Mouse (Mus musculus) cerebellum, postnatal 10 days (tissue): ENCODE results near the gene Tmem132d.
"Not testable (repeated sequence)": the region's sequence is repeated elsewhere in the genome, so short reads cannot be mapped to it uniquely, and the experiment has no call there.

Source experiments
- DNase-seq, 2 experiments: peaks; one replicate each; pipeline ENCODE4 v3.0.0; 2021; ENCODE audit warnings: mixed read lengths in 2 of 2

The Tmem132d gene

GRCm38 (mm10) chr5:127756011-127756410 lies 676.9 kb downstream of the Tmem132d start:
- DNase-seq: peak; percentile 73 to 82

GRCm38 (mm10) chr5:127755594-127755993 lies 677.3 kb downstream of the Tmem132d start:
- peak; percentile 47 to 55 for DNase-seq

- no peak for DNase-seq
Measured at GRCm38 (mm10) chr5:127751262-127751975, 681.5 kb downstream of the Tmem132d start.

GRCm38 (mm10) chr5:127749540-127749939 lies 683.3 kb downstream of the Tmem132d start:
- DNase-seq: not testable (repeated sequence)

GRCm38 (mm10) chr5:127741331-127741730 lies 691.5 kb downstream of the Tmem132d start:
- peak; percentile 59 to 82 for DNase-seq
